Mouse (Mus musculus): ENCODE data around the gene Tcfl5. TPM values are rescaled to one million over a fixed set of nuclear protein-coding genes. Genes with fewer than 3 reads are reported as not detected.

Tcfl5 gene
- not detected for total RNA-seq (2023)

GRCm38 (mm10) chr2:180642555-180643260 lies at the start of gene Tcfl5:
Tcfl5 (minus strand) TSS chr2:180642708.

DNA sequence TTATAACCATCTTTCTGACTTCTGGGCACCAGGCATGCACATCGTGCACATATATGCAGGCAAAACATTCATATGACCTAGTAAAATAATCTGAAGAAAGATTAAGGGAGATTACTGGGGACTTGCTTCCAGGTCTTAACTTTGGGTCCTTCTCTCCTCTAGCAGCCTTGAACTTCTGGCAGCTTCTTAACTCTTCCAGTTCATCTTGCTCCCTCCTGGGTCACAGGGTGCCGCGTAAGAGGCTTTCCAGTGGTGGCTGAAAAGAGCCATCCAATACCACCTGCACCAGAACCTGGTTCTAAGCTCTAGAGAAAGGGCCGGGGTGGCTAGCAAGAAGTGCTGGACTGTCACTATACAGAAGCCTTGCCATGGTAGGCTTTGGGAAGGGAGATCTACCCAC lies 45.0 kb downstream of the Tcfl5 start, which contains the start of gene Col9a3:
Gene Col9a3, plus strand, starts transcription at position 301 of the 400 bp plus-strand sequence.

DNA sequence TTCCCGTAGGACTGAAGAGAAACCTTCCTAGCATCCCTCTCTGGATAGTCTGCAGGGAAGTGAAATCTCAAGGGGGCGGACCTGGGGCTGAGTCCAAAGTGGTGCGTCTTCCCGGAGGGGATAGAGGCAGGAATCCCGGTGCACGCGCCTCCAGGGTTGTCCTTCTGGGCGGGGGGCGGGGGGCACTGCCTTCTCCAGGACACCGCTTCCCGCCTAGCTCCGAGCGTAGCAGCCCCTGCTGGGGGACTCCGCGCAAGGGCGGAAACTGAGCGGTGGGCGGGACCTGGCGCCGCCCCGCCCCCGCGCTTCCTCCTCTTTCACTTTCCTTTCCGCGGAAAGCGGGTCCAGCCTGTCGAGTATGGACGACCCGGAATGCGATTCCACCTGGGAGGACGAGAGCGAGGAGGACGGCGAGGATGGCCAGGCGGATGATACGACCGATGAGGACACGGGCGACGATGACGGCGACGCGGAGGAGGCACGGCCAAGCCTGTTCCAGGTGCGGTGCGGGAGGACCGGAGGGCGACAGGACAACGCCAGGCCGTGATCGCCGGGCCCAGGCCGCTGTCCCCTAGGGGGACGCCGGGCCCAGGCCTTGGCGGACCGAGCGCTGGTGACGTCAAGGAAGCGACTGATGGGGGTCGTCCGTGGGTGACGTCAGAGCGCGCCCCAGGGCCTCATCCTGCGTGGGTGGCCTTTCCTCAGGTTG lies 53.2 kb downstream of the Tcfl5 start, which contains the start of gene Ogfr:
Gene Ogfr, plus strand, starts transcription at position 123 of the 709 bp plus-strand sequence.

DNA sequence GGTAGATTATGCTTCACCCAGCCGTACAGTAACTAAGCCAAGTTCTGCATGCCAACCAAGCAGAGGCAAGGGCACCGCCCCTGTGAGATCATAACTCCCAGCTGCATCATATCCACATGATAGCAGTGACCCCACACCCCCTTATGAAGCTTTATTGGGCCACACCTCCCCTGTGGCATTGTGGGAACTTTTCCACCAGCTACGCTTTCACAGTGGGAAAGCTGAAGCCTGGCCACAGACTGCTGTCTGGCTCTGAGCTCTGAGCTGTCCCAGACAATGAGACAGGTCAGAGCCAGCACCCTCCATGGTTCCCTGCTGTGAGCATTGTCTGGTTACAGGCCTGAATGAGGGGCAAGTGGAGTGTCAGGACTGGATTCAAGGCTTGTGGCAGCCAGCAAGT lies 61.5 kb downstream of the Tcfl5 start, which contains the start of gene Mrgbp:
Gene Mrgbp, plus strand, starts transcription at position 303 of the 400 bp plus-strand sequence.

Other genes starting within 250 kb of the Tcfl5 start
- gene Slco4a1, start 186.5 kb downstream of the Tcfl5 start, total RNA-seq (2023) = 10 to 100 TPM; 11.4 to 17.7 TPM
- not detected for gene Ntsr1, start 142.7 kb downstream of the Tcfl5 start, total RNA-seq (2023)
- gene Mrgbp, start 61.4 kb downstream of the Tcfl5 start, total RNA-seq (2023) = 10 to 100 TPM; 19.4 to 19.5 TPM
- 10 to 100 TPM; 42.5 to 50.0 TPM for gene Ogfr, start 53.5 kb downstream of the Tcfl5 start, total RNA-seq (2023)
- gene Col9a3, start 44.9 kb downstream of the Tcfl5 start, total RNA-seq (2023) = 1 to 10 TPM in 1 of 2 experiments, under 1 TPM in 1; 0.66 to 1.1 TPM
- 10 to 100 TPM; 48.5 to 51.5 TPM for gene Dido1, start 67.3 kb upstream of the Tcfl5 start, total RNA-seq (2023)
- 10 to 100 TPM; 56.0 to 64.6 TPM for gene Gid8, start 67.4 kb upstream of the Tcfl5 start, total RNA-seq (2023)
- 10 to 100 TPM; 20.8 to 23.0 TPM for gene Slc17a9, start 82.6 kb upstream of the Tcfl5 start, total RNA-seq (2023)
- not detected for gene Bhlhe23, start 134.2 kb upstream of the Tcfl5 start, total RNA-seq (2023)

Measured in neutrophil, adult 83 days (primary cell).